Mouse (Mus musculus) CH12F3 (cell line): Measurements from ENCODE around the gene Stk39.

Source experiments
- in situ Hi-C: fragments of 300-500 bp; cut with MboI; formaldehyde crosslinking; loops from 2 replicates; pipeline ENCODE4 v1.14.3; 2020; ENCODE audit warnings: low sequenced_read_pairs

Gene Stk39

GRCm38 (mm10) chr2:68426977-68427577, 45.0 kb downstream of the Stk39 start:
- in situ Hi-C loops, result no loop called here

GRCm38 (mm10) chr2:68426074-68426473, 46.0 kb downstream of the Stk39 start:
- in situ Hi-C loops, result no loop called here

DNA sequence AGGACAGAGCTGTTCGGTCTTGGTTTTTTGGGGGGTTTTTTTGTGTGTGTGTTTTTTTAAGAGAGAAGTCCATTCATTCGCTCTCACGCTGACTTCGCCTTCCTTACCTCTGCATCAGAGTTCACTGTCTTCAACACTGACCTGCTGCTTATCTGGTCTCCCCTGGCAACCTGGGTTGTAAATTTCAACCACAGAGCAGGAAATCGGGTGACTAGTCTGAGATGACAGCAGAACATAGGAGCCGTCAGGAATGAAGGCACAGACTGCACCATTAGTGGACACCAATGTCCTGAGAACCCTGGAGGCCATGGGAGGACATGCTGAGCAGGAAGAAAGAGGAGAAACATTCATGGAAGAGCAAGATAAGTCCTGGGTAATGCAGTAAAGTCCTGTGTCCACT, 51.1 kb downstream of the Stk39 start:
- in situ Hi-C loops, result no loop called here

DNA sequence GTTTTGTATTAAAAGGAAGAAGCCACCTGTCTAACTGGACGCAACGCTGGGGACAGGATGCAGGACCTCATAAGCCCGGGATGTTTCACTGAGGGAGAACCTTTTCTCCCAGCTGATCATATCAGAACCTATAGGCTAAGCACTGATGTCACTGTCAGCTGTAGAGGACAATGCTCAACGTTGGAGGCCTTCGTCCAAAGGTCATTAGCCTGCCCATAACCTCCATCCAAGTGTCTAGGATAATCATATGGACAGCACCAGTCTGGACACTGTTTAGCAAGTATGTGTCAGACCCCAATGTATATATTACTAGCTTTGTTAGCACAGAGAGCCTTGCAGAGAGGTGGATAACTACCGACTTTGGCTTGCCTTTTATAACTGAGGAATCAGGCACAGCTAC, 51.8 kb downstream of the Stk39 start:
- in situ Hi-C loops, result no loop called here

DNA sequence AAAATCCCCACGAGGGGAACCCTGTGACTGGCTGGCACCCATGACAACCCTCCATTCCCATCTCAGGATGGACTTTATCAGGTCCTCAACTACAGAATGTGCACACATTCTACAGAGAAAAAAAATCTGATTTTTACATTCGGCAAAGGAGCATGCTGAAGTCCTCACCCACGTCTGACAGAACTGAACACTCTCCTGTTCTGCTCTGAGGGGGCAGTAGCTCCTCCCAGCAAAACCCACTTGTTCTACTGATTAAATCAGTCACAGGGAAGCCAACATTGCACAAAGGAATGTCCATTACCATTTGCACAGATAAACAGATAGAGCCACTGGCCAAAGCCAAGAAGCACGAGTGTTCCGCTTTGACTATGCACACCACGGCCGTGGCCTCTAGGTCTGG, 52.3 kb downstream of the Stk39 start:
- in situ Hi-C loops, result no loop called here

GRCm38 (mm10) chr2:68419165-68419564, 52.9 kb downstream of the Stk39 start:
- in situ Hi-C loops, result no loop called here

DNA sequence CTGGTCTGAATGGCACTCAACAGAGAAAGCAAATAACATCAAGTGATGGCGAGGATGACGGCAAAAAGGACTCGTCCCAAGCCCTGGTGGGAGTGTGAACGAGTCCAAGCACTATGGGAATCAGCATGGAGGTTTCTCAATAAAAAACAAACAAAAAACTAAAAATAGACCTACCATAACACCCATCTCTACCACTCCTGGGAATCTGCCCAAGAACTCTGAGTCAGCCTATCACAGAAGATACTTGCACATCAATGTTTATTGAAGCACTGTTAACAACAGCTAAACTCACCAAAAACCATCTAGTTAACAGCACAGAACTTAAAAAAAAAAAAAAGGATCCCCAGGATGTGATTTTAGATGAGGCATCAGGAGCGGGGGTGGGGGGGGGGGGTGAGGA, 55.0 kb downstream of the Stk39 start:
- in situ Hi-C loops, result no loop called here

DNA sequence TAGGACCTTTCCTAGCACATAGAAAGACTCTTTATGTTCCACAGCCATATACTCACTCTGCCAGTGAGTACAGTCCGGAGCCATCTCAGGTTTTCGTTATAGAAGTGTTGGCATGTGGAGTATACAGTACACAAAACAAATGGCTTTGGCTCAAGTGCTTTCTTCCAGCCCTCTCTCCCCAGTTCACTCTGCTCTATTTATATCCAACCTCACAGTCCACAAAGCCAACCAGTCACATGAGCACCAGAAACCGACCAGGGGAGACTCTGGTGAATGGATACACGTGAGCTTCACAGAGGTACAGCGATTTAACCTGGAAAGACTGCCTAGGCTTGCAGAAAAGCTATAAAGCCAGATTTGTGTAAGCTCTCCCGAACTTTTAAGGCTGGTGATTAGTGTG, 56.4 kb downstream of the Stk39 start:
- in situ Hi-C loops, result no loop called here

GRCm38 (mm10) chr2:68412149-68412548, 59.9 kb downstream of the Stk39 start:
- in situ Hi-C loops, result no loop called here

GRCm38 (mm10) chr2:68411201-68411600, 60.9 kb downstream of the Stk39 start:
- in situ Hi-C loops, result no loop called here

- in situ Hi-C loops, result no loop called here
These were observed 62.3 kb downstream of the Stk39 start for GRCm38 (mm10) chr2:68409640-68410215.

GRCm38 (mm10) chr2:68408271-68408980, 63.6 kb downstream of the Stk39 start:
- in situ Hi-C loops, result no loop called here

GRCm38 (mm10) chr2:68407179-68407950, 64.7 kb downstream of the Stk39 start:
- in situ Hi-C loops, result no loop called here

GRCm38 (mm10) chr2:68406571-68407074, 65.4 kb downstream of the Stk39 start:
- in situ Hi-C loops, result no loop called here

DNA sequence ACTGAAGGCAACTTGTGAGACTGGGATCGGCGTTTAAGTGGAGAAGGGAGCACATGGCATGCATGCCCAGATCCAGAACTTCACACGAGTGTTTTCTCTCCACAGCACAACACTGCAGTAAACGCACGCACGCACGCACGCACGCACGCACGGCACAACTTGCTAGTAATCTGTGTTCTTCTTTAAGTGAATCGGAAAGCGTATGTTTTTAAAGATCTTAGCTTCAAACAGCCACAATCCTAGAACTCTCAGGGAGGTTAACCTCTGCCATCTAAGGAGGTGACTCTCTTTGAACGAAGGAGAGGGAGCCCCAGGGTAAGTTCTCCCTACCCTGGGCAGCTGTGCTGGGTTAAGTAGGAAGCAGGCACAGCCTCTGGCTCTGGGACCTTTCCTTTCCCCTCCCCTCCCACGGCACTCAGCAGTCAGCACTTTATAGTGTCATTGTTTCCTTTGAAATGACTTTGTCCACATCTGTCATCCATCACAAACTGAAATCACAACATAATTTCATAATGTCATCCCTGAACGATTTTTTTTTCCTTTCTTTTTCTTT, 66.8 kb downstream of the Stk39 start:
- in situ Hi-C loops, result no loop called here

GRCm38 (mm10) chr2:68404274-68405162, 67.5 kb downstream of the Stk39 start:
- in situ Hi-C loops, result no loop called here

GRCm38 (mm10) chr2:68393611-68394549, 78.2 kb downstream of the Stk39 start:
- in situ Hi-C loops, result no loop called here

DNA sequence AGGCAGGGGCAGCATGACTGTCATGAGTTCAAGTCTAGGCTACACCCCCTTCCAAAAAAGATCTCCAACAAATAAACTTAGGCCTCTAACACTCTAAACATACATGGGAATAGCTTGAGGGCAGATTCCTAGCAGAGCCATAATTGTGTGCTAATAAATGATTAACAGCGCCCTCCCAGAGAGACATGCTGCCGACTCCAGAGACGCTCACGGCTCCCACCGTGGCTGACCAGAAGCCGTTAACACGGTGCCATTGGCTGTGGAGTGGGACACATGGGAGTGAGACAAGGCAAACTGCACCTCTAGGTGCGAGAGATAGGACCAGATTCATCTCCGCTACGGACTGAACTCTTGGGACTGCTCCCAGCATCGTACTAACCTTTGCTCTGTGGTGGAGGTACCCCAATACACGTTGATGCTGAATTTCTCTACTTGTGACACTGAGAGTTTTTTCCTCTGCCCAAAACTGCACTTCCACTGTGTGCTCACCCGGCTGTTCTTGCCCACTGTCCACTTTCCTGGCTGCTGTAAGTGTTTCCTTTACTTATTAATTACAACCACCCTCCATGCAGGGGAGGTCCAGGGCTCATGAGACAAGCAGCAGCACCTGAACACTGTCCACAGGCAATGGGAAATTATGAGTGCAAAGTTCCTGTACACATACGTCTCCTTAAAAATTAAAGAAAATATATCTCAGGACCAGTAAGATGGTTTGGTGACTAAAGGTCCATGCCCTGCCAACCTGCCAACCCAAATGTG, 84.1 kb downstream of the Stk39 start:
- in situ Hi-C loops, result no loop called here
